Mouse (Mus musculus) left cerebral cortex, adult 2 months (tissue): ENCODE measurements around the gene Vsig8. TPM values are rescaled to one million over a fixed set of nuclear protein-coding genes. Genes with fewer than 3 reads are reported as not detected.

Source experiments
- DNase-seq, 2 experiments: peaks; one replicate each; pipeline ENCODE4 v3.0.0; 2021 to 2022; ENCODE audit warnings: low spot score in 2 of 2, mixed read lengths in 1 of 2; ENCODE audit errors: extremely low spot score in 1 of 2
- H3K27ac ChIP-seq: fragments of 200-600 bp; 2 replicates; pipeline ENCODE4 v1.8.1; 2022
- H3K4me3 ChIP-seq: fragments of 200-600 bp; 2 replicates; pipeline ENCODE4 v1.8.1; 2022
- CTCF ChIP-seq: fragments of 200-600 bp; IDR thresholded peaks from 2 replicates; pipeline ENCODE4 v1.8.1; 2022; ENCODE audit warnings: antibody characterized with exemption, mild to moderate bottlenecking, moderate library complexity
- intact Hi-C: fragments of 180-260 bp; cut with DNase I; formaldehyde crosslinking; loops from one replicate; pipeline ENCODE4 v1.15.1; 2025
- total RNA-seq, 2 experiments: library from RNA; stranded (reverse); gene quantifications; 2 replicates each; pipeline ENCODE4 v1.2.3; 2021

Vsig8 gene
- total RNA-seq, 2 experiments from 2014 or later, result 0.23 to 0.26 TPM

DNA sequence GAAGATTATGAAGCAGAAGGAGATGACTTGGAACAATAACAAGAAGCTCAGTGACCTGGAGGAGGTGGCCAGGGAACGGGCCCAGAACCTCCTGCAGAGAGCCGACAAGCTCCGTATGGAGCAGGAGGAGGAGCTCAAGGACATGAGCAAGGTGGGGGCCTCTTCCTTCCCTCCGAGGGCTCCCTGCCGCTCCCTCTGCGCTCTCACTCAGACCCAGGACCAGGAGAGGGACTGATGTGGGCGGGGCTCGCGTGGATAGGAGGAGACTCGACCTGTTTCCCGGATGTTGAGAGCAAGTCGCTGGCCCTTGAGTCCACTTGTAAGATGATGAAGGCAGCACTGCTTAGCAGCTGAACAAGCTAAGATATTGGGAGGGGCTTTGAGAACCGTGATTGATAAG is 23.2 kb upstream of the Vsig8 start:
- Histone ChIP-seq H3K27ac (no peak overlapping the region), H3K4me3 (no peak overlapping the region)
- TF ChIP-seq CTCF, result no peak
- intact Hi-C loops, result no loop called here
- DNase-seq, result no peak

DNA sequence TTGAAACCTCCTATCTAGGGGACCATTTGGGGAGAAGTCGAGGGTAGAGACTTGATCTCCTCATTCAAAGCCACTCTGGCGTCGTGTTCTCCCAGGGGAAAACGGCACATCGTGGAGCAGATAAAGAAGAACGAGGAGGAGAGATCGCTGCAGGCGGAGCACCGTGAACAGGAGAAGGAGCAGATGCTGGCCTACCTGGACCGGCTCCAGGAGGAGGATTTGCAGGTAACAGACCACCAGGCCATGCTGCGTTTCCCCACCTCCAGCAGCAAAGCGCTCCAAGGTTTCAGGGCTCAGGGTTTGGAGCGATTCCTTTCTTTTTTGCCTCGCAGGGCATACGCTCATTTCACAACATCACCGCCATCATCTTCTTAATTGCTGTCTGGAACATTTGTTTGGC is 20.6 kb upstream of the Vsig8 start:
- intact Hi-C loops, result no loop called here
- TF ChIP-seq CTCF, result no peak
- DNase-seq, result no peak
- Histone ChIP-seq H3K4me3 (no peak overlapping the region), H3K27ac (no peak overlapping the region)

DNA sequence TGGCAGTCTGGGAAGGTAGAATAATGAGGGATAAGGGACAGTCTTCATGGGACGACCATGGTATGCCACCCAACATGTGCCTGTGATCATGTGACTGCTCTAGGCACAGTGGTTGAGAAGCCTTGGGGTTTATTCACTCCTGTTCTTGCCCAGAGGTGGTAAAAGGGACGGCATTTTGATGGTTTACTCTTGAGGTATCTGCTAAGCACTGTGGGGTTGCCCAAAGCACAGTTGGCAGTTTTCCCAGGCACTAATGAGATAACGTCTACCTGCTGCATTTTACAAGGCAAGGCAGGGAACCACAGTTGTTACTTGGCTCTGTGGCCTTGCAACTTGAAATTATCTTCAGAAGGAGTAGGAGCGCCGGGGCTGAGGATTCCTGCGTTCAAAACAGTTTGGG is 15.9 kb upstream of the Vsig8 start:
- intact Hi-C loops, result no loop called here
- TF ChIP-seq CTCF, result no peak
- no peak overlapping the region for H3K27ac ChIP-seq
- no peak overlapping the region for H3K4me3 ChIP-seq
- no peak for DNase-seq

DNA sequence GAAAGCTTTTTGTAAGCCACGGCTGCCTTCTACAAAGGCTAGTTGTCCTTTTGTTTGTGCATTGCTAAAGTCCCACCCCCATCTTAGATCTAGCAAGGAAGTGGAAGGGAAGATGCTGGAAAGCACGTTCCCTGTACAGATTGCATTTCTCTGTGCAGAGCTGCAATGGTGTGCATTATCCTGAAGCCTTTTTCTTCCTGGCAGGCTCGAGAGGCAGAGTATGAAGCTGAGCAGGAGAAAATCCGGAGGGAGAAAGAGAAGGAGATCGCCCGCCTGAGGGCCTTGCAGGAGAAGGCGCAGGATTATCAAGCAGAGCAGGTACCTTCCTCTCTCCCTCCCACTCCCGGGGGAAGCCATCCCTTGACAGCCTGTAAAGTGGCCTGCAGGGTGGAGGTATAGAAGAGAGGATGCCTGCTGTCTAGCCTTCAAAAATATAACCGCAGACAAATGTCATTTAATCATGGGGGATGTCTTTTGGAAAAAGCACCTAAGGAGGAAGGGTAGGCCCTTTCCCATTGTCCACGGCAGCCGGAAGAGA is 15.4 kb upstream of the Vsig8 start:
- DNase-seq, result no peak
- intact Hi-C loops, result no loop called here
- no peak for TF ChIP-seq CTCF
- Histone ChIP-seq H3K27ac (no peak overlapping the region), H3K4me3 (no peak overlapping the region)

DNA sequence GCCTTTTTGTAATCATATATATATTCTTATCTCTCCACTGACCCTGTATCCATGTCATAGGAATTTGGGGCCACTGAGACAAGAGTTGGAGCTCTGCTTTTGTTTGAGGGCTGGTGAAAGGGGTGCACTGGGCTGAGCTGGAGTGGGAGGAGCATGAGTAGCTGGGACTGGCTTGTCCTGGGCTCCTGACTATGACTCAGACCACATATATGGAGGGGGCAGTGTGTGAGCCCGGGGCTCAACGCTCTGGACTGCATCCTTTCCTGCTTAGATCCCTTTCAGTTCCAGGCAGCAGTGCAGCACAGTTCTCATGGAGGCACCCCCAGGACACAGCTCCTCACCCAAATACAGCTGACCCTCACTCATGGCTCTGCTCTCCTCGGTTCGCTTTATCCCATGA is 9.7 kb upstream of the Vsig8 start:
- no peak for DNase-seq
- intact Hi-C loops, result no loop called here
- no peak overlapping the region for H3K4me3 ChIP-seq
- no peak overlapping the region for H3K27ac ChIP-seq
- no peak for TF ChIP-seq CTCF

DNA sequence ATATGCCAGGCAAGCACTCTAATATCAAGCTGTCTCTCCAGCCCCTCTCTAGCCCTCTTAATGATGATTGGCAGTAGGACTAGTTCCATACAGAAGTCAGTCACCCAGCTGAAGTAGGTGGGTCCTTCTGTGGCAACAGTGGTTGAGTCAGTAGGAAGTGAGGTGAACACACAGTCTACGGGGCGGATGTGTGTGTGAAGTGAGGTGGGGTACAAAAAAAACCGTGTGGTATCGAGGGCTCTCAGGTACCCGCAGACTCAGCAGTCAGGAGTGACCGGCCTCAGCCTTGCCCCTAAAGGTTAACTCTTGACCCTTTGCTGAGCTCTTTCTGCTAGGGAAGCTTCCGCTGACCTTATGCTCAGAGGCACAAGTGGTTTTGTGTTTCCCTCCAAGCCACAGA is 7.2 kb upstream of the Vsig8 start:
- no peak overlapping the region for H3K27ac ChIP-seq

DNA sequence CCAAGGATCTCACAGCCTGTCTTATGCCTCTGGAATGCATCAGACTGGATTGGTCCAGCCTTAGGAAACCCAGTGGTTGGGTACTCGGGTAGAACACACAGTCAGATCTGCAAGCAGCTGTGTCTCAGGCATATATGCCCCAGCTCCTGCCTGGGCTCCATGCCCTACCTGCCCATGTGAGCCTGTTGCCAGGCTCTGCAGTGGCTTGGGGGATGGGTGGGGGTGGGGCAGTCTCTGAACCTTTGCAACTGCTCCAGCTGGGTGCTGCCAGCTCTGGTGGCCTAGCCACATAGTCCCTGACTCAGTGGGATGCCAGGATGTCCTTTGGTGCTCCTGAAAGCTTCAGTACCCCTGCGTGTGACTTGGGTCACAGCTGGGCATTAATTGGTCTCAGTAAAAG is 6.4 kb upstream of the Vsig8 start:
- no peak for TF ChIP-seq CTCF
- intact Hi-C loops, result no loop called here
- Histone ChIP-seq H3K4me3 (no peak overlapping the region), H3K27ac (no peak overlapping the region)
- no peak for DNase-seq

More for the DNA sequence above, 7.2 kb upstream of the Vsig8 start:
- intact Hi-C loops, result no loop called here
- no peak overlapping the region for H3K4me3 ChIP-seq
- no peak for DNase-seq
- TF ChIP-seq CTCF, result no peak

DNA sequence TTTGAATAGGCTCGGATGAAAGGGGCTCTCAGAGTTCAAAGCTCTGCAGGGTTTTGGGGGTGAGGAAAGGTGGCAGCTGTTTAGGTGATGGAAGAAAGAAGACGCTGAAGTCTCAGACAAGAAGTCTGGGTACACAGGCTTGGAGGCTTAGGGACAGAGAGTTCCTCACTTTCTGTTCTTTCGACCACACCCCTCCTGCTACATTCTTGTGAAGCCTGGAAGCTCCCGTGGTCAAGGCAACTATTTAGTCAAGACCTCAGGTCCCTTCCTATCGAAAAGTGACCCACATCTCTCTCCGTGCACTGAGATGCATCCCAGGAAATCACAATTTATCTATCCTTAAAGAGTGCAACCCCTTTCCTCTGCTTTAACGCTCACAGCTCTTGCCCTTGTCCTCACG is 6.0 kb upstream of the Vsig8 start:
- no peak for TF ChIP-seq CTCF
- no peak for DNase-seq
- Histone ChIP-seq H3K4me3 (peak overlapping the region; percentile 55), H3K27ac (no peak overlapping the region)
- intact Hi-C loops, result no loop called here

DNA sequence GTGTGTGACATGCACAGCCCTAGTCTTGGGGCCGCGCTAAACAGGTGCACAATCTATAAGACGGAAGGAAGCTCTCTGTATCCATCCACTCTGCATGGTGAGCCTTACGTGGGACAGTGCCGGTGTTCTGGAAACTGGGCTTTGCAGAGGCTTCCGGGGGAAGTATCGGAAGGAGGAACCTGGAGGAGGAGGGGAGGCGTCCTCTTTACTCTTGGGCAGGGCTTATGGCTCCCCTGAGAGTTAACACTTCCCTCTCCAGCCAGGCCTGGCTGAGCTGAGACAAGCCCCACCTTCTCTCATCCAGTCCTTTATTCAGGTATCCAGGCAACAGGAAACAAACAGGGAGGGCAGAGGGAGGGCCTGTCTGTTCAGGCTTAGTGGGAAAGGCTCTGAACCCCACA is 5.2 kb upstream of the Vsig8 start:
- intact Hi-C loops, result no loop called here
- H3K27ac ChIP-seq, result peak overlapping the region; percentile 40
- no peak for TF ChIP-seq CTCF
- peak overlapping the region; percentile 55 for H3K4me3 ChIP-seq
- DNase-seq, result peak; percentile 44 to 50

DNA sequence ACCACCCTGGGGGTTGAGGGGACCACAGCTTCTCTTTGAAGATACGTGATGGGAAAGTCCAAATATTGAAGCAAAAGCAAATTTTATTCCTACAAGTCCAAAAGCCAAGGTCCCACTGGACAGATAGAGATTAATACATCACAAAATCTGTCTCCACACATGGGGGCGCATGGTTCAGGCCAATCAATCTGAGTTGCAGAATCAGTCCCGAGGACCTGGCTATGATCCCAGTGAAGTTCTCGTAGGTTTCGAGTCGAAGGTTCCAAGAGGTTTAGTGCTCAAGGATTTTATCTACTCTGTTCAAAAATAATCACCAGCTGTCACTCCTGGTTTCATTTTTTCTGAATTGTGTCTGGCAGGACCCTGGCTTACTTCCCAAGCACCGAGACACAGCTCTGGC is 4.7 kb upstream of the Vsig8 start:
- peak overlapping the region; percentile 55 for H3K4me3 ChIP-seq
- TF ChIP-seq CTCF, result no peak
- peak overlapping the region; percentile 40; the same call in 1 of the 2 replicates for H3K27ac ChIP-seq
- no peak for DNase-seq
- intact Hi-C loops, result no loop called here

DNA sequence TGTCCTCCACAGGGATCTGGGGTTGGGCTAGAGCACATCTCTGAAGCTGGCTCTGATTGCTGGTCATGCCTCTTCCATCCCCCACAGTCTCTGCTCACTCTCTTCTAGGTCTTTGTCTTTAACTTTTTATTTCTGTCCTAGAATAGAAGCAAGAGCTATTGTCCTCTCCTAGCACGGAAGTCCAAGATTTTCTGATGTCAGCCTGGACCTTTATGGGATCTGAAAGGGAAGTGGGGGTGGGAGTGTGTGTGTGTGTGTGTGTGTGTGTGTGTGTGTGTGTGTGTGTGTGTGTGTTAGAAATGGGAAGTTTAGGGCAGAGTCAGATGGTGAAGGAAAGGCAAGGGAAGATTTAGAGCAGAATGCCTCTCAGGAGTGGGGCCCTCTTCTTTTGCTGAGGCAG is 3.1 kb upstream of the Vsig8 start:
- intact Hi-C loops, result no loop called here
- no peak for DNase-seq
- Histone ChIP-seq H3K27ac (no peak overlapping the region), H3K4me3 (no peak overlapping the region)
- TF ChIP-seq CTCF, result no peak

DNA sequence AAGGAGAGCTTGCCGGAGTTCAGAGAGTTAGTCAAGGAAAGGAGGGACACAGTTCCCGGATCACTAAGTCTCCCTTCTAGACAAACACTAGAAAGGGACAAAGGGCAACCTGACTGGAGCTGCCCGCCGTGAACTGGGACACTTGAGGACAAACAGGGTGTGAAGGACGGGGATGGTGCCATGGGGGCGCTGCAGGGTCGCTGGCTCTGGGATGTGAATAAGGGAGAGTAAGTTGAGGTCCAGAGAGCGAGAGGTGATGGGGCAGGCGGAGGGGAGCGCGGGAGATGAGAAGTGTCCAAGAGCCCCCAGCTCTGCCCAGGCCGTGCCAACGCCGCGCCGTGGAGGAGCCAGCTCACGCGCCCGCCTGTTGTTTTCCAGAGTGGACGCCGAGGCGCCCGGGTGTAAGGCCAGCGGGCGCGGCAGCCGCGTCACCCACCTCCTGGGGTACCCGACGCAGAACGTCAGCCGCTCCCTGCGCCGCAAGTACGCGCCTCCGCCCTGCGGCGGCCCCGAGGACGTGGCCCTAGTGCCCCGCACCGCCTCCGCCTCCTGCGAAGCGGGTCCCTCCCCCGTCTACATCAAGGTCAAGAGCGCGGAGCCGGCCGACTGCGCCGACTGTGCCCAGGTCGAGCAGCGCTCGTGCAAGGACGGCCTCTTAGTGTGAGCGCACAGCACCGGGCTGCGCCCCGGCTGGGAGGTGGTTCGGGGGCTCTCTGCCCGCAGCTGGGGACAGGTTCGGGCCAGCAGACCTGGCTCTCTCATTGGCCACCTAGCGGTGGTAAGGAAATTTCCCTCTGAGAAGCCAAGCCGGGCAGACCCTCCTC is 7.1 kb downstream of the Vsig8 start:
- intact Hi-C loops, result loop anchor here (2.0 kb wide), 1 partner anchor 34 kb away; no protein-coding TSS in a partner anchor
- peak overlapping the region; percentile 76 for H3K27ac ChIP-seq
- TF ChIP-seq CTCF, result peak; percentile 77
- peak; percentile 59 to 65 for DNase-seq
- H3K4me3 ChIP-seq, result peak overlapping the region; percentile 64

DNA sequence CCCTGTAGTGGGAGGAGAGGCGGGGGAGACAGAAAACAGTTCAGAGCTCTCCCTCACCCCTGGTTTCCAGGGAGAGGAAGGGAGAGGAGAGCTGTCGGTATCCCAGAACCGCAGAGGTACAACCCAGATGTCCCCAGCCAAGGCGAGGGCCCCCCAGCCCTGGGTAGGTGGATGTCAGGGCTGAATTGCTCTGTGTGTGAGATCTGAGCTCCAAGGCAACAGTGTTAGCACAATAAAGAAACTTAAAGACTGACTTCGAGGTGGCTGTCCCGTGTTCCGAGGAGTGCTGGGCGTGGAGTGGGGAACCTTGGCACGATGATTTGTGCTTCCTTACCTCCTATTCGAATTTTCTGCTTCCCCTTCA is 7.7 kb downstream of the Vsig8 start:
- Histone ChIP-seq H3K4me3 (peak overlapping the region; percentile 64), H3K27ac (peak overlapping the region; percentile 76)
- intact Hi-C loops, result loop anchor here (2.0 kb wide), 1 partner anchor 35 kb away; no protein-coding TSS in a partner anchor
- no peak for TF ChIP-seq CTCF
- no peak for DNase-seq
